9 mouse cellular contexts compared by ENCODE assay signal in the genomic region with DNA sequence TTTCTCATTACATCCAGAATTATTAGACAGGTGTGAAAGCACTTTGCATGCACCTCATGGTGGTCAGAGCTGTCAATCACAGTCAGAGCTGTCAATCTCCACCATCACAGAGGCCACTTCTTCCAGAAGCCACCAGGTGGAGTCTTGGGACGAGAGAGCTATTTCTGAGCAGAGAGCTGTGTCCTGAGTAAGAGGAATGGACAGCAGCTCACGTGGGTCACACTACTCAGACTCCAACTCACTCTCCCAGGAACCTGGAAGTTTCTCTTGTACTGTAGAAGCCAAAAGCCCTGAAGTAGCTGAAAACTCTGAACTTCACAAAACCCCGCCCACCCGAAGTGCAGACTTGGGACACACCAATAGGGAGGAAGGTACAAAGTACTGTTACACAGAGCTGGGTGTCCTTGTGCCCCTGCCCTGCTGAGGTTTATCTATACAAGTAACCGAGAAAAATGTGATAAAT. TPM values are rescaled to one million over a fixed set of nuclear protein-coding genes. Genes with fewer than 3 reads are reported as not detected.
DNase-seq lines count a peak whose midpoint lies in the region; TF ChIP-seq lines count a peak whose summit lies in the region.
"Had no signal": no experiment of that assay in that cellular context is flagged by ENCODE, and none has a peak within 500 bp of the region (broad histone marks: within the 10 kb centered on the region; RNA-seq: fewer than 3 reads in every experiment).

No protein-coding gene starts in this region.

- H3K79me2 ChIP-seq in myocyte (ENCODE audit: control insufficient read depth, insufficient read depth) = peaks cover 38% of the 10 kb centered on the region

- intact Hi-C loops in gastrocnemius, adult 2 months (cut with DNase I) = no loop called here
- intact Hi-C loops in gastrocnemius, postnatal 36 days (cut with DNase I) = loop anchor here (5.0 kb wide), 1 partner anchor 54 kb away; no protein-coding TSS in a partner anchor

- H3K4me2 ChIP-seq in myocyte (ENCODE audit: low read depth) = no peak overlapping the region

- TF ChIP-seq CTCF in gastrocnemius, adult 2 months (IDR thresholded peaks at IDR 0.05) = peak; percentile 72
- TF ChIP-seq CTCF in E14TG2a.4 (conservative IDR thresholded peaks at IDR 0.05; ENCODE audit: low read length) = peak; percentile 65

- H3K27ac ChIP-seq in gastrocnemius, adult 2 months = no peak overlapping the region

- H3ac ChIP-seq in myocyte (ENCODE audit: control insufficient read depth, insufficient read length) = no peak overlapping the region

- no peaks in the 10 kb centered on the region for H3K9me3 ChIP-seq in E14TG2a.4 (ENCODE audit: low read length)
- H3K9me3 ChIP-seq: megakaryocyte, embryonic 14.5 days had no signal

- H3K36me3 ChIP-seq in E14TG2a.4 (ENCODE audit: insufficient read depth, low read length) = peaks cover 54% of the 10 kb centered on the region
- peaks cover 5% of the 10 kb centered on the region for H3K36me3 ChIP-seq in myocyte (ENCODE audit: control insufficient read depth, insufficient read depth)

- H3K4me1 ChIP-seq in E14TG2a.4 (replicated peaks; ENCODE audit: low read depth, low read length) = peaks cover 80% of the 10 kb centered on the region

- peak; percentile 47 for DNase-seq in gastrocnemius, adult 2 months
- no peak for DNase-seq in gastrocnemius, postnatal 36 days
- DNase-seq in embryo, embryonic 11 days = peak; percentile 60
- DNase-seq in kidney, postnatal 4 days = peak; percentile 56 to 75
- DNase-seq in right cerebral cortex, adult 18-20 months = no peak
- DNase-seq in layer of hippocampus, postnatal 14 days (ENCODE audit: low spot score in 2 of 2) = no peak

- H3K27me3 ChIP-seq in E14TG2a.4 (ENCODE audit: insufficient read depth, low read length) (no peaks in the 10 kb centered on the region), myocyte (ENCODE audit: control insufficient read depth, insufficient read depth, insufficient read length) (no peaks in the 10 kb centered on the region)
- H3K27me3 ChIP-seq: megakaryocyte, embryonic 14.5 days had no signal

- H3K4me3 ChIP-seq in gastrocnemius, adult 2 months = no peak overlapping the region
- H3K4me3 ChIP-seq in E14TG2a.4 (replicated peaks; ENCODE audit: low read length) = peak overlapping the region; percentile 37; the same call in 1 of the 2 replicates
- no peak overlapping the region for H3K4me3 ChIP-seq in myocyte
- H3K4me3 ChIP-seq: megakaryocyte, embryonic 14.5 days had no signal

- TF ChIP-seq POLR2A in myocyte (IDR thresholded peaks at IDR 0.05; ENCODE audit: insufficient read length, low read depth) = no peak

TF ChIP-seq in myocyte, 11 proteins besides CTCF, POLR2A, EP300 and RAD21:
- no peak for TF ChIP-seq POLR2AphosphoS2 (IDR thresholded peaks at IDR 0.05; ENCODE audit: insufficient read length, low read depth)
- peak; percentile 17 for TF ChIP-seq USF1 (IDR thresholded peaks at IDR 0.05; ENCODE audit: low read depth)

RNA-seq across cellular contexts. Expression of gene Bid, which starts 13.2 kb away (rescaled TPM):
- total RNA-seq in gastrocnemius, adult 2 months (2021) = under 1 TPM; 0.45 to 0.89 TPM
- under 1 TPM; 0.48 to 0.49 TPM for total RNA-seq in gastrocnemius, postnatal 36 days (2021)
- polyA plus RNA-seq in myocyte (2012; fragmentation: generic; extraction: Trizol) = 34.3 TPM
- total RNA-seq in layer of hippocampus, postnatal 14 days (2021) = 10 to 100 TPM; 18.5 TPM

Comparison
In these comparisons a context has a peak if more than half of its experiments do, and no peak if none do; other contexts are left out.
1. DNase-seq: peak in gastrocnemius, adult 2 months (single experiment), embryo, embryonic 11 days (single experiment) and kidney, postnatal 4 days (2 of 2); none in gastrocnemius, postnatal 36 days (0 of 2), right cerebral cortex, adult 18-20 months (single experiment) and layer of hippocampus, postnatal 14 days (0 of 2).
2. RNA of gene Bid, which starts 13.2 kb away (total RNA-seq): 18.5 TPM in layer of hippocampus, postnatal 14 days; 0.45 to 0.89 TPM in gastrocnemius, adult 2 months and 0.48 to 0.49 TPM in gastrocnemius, postnatal 36 days; every median in the first group is over 10 times any median in the second.